Mouse (Mus musculus): ENCODE measurements around the gene Irf8. TPM values are rescaled to one million over a fixed set of nuclear protein-coding genes. Genes with fewer than 3 reads are reported as not detected.
"Not testable (repeated sequence)": the region's sequence is repeated elsewhere in the genome, so short reads cannot be mapped to it uniquely, and the experiment has no call there.

The Irf8 gene
- polyA plus RNA-seq, 1 experiment from 2014 or later = 19.1 TPM

GRCm38 (mm10) chr8:120709176-120709575 lies 27.0 kb upstream of the Irf8 start:
- Histone ChIP-seq H3K9me3 (ENCODE audit: control insufficient read depth, low read length) (no peaks in the 10 kb centered on the region), H3K4me2 (ENCODE audit: low read depth, low read length) (no peak overlapping the region), H3K9ac (ENCODE audit: low read length) (no peak overlapping the region), H3K27me3 (ENCODE audit: control insufficient read depth, insufficient read depth, low read depth, low read length) (no peaks in the 10 kb centered on the region), H3K4me3 (ENCODE audit: low read length) (no peak overlapping the region), H3K27ac (ENCODE audit: low read length) (no peak overlapping the region), H3K36me3 (ENCODE audit: control insufficient read depth, insufficient read depth, low read length) (no peaks in the 10 kb centered on the region), H3K4me1 (replicated peaks; ENCODE audit: control insufficient read depth, insufficient read depth, low read length) (no peaks in the 10 kb centered on the region)
- WGBS = 59% methylated on average over 10 of the region's 10 CpGs
- no peak for ATAC-seq (ENCODE audit: low read depth)

- no peak overlapping the region for H3K4me2 ChIP-seq (ENCODE audit: low read depth, low read length)
- 67% methylated on average over 6 of the region's 6 CpGs for WGBS
- peaks cover 2% of the 10 kb centered on the region; the same call in 1 of the 2 replicates for H3K27me3 ChIP-seq (ENCODE audit: control insufficient read depth, insufficient read depth, low read depth, low read length)
- no peaks in the 10 kb centered on the region for H3K4me1 ChIP-seq (replicated peaks; ENCODE audit: control insufficient read depth, insufficient read depth, low read length)
- H3K27ac ChIP-seq (ENCODE audit: low read length) = no peak overlapping the region
- no peaks in the 10 kb centered on the region for H3K36me3 ChIP-seq (ENCODE audit: control insufficient read depth, insufficient read depth, low read length)
- H3K9ac ChIP-seq (ENCODE audit: low read length) = no peak overlapping the region
- H3K4me3 ChIP-seq (ENCODE audit: low read length) = no peak overlapping the region
- no peak for ATAC-seq (ENCODE audit: low read depth)
- H3K9me3 ChIP-seq (ENCODE audit: control insufficient read depth, low read length) = no peaks in the 10 kb centered on the region
These were observed 21.0 kb upstream of the Irf8 start for GRCm38 (mm10) chr8:120715200-120715599.

GRCm38 (mm10) chr8:120715996-120716680 lies 20.0 kb upstream of the Irf8 start:
- Histone ChIP-seq H3K4me3 (ENCODE audit: low read length) (no peak overlapping the region), H3K9ac (ENCODE audit: low read length) (no peak overlapping the region), H3K4me2 (ENCODE audit: low read depth, low read length) (no peak overlapping the region), H3K36me3 (ENCODE audit: control insufficient read depth, insufficient read depth, low read length) (no peaks in the 10 kb centered on the region), H3K27me3 (ENCODE audit: control insufficient read depth, insufficient read depth, low read depth, low read length) (peaks cover 2% of the 10 kb centered on the region; the same call in 1 of the 2 replicates), H3K27ac (ENCODE audit: low read length) (no peak overlapping the region), H3K4me1 (replicated peaks; ENCODE audit: control insufficient read depth, insufficient read depth, low read length) (no peaks in the 10 kb centered on the region), H3K9me3 (ENCODE audit: control insufficient read depth, low read length) (no peaks in the 10 kb centered on the region)
- no peak; the same call in 1 of the 2 replicates for ATAC-seq (ENCODE audit: low read depth)
- WGBS = 65% methylated on average over 15 of the region's 15 CpGs

GRCm38 (mm10) chr8:120719586-120720236 lies 16.4 kb upstream of the Irf8 start:
- 57% methylated on average over 19 of the region's 19 CpGs for WGBS
- ATAC-seq (ENCODE audit: low read depth) = no peak
- no peaks in the 10 kb centered on the region for H3K9me3 ChIP-seq (ENCODE audit: control insufficient read depth, low read length)
- no peaks in the 10 kb centered on the region for H3K36me3 ChIP-seq (ENCODE audit: control insufficient read depth, insufficient read depth, low read length)
- H3K27me3 ChIP-seq (ENCODE audit: control insufficient read depth, insufficient read depth, low read depth, low read length) = peaks cover 2% of the 10 kb centered on the region; the same call in 1 of the 2 replicates
- H3K9ac ChIP-seq (ENCODE audit: low read length) = no peak overlapping the region
- no peak overlapping the region for H3K4me3 ChIP-seq (ENCODE audit: low read length)
- H3K4me2 ChIP-seq (ENCODE audit: low read depth, low read length) = no peak overlapping the region
- H3K27ac ChIP-seq (ENCODE audit: low read length) = no peak overlapping the region
- H3K4me1 ChIP-seq (replicated peaks; ENCODE audit: control insufficient read depth, insufficient read depth, low read length) = no peaks in the 10 kb centered on the region

- no peak for ATAC-seq (ENCODE audit: low read depth)
- Histone ChIP-seq H3K9me3 (ENCODE audit: control insufficient read depth, low read length) (no peaks in the 10 kb centered on the region), H3K27ac (ENCODE audit: low read length) (no peak overlapping the region), H3K4me3 (ENCODE audit: low read length) (no peak overlapping the region), H3K4me2 (ENCODE audit: low read depth, low read length) (no peak overlapping the region), H3K36me3 (ENCODE audit: control insufficient read depth, insufficient read depth, low read length) (no peaks in the 10 kb centered on the region), H3K4me1 (replicated peaks; ENCODE audit: control insufficient read depth, insufficient read depth, low read length) (peaks cover 2% of the 10 kb centered on the region; the same call in 1 of the 2 replicates), H3K9ac (ENCODE audit: low read length) (no peak overlapping the region), H3K27me3 (ENCODE audit: control insufficient read depth, insufficient read depth, low read depth, low read length) (no peaks in the 10 kb centered on the region)
- 65% methylated on average over 6 of the region's 6 CpGs for WGBS
These were observed 13.1 kb upstream of the Irf8 start for GRCm38 (mm10) chr8:120723025-120723424.

- H3K27ac ChIP-seq (ENCODE audit: low read length); H3K4me1 ChIP-seq (replicated peaks; ENCODE audit: control insufficient read depth, insufficient read depth, low read length); H3K36me3 ChIP-seq (ENCODE audit: control insufficient read depth, insufficient read depth, low read length); H3K4me2 ChIP-seq (ENCODE audit: low read depth, low read length); H3K9me3 ChIP-seq (ENCODE audit: control insufficient read depth, low read length); H3K9ac ChIP-seq (ENCODE audit: low read length); H3K4me3 ChIP-seq (ENCODE audit: low read length); ATAC-seq (ENCODE audit: low read depth); H3K27me3 ChIP-seq (ENCODE audit: control insufficient read depth, insufficient read depth, low read depth, low read length): not testable (repeated sequence)
- WGBS = 79% methylated on average over 2 of the region's 4 CpGs
These were observed 12.1 kb upstream of the Irf8 start for GRCm38 (mm10) chr8:120724096-120724495.

- WGBS = 46% methylated on average over 17 of the region's 17 CpGs
- Histone ChIP-seq H3K36me3 (ENCODE audit: control insufficient read depth, insufficient read depth, low read length) (no peaks in the 10 kb centered on the region), H3K4me1 (replicated peaks; ENCODE audit: control insufficient read depth, insufficient read depth, low read length) (peaks cover 2% of the 10 kb centered on the region; the same call in 1 of the 2 replicates), H3K27ac (ENCODE audit: low read length) (no peak overlapping the region), H3K9ac (ENCODE audit: low read length) (no peak overlapping the region), H3K9me3 (ENCODE audit: control insufficient read depth, low read length) (no peaks in the 10 kb centered on the region), H3K27me3 (ENCODE audit: control insufficient read depth, insufficient read depth, low read depth, low read length) (no peaks in the 10 kb centered on the region), H3K4me3 (ENCODE audit: low read length) (no peak overlapping the region), H3K4me2 (ENCODE audit: low read depth, low read length) (no peak overlapping the region)
- ATAC-seq (ENCODE audit: low read depth) = no peak
These were observed 11.2 kb upstream of the Irf8 start for GRCm38 (mm10) chr8:120724816-120725575.

GRCm38 (mm10) chr8:120725576-120725950 lies 10.6 kb upstream of the Irf8 start:
- H3K4me3 ChIP-seq (ENCODE audit: low read length) = no peak overlapping the region
- peaks cover 2% of the 10 kb centered on the region; the same call in 1 of the 2 replicates for H3K4me1 ChIP-seq (replicated peaks; ENCODE audit: control insufficient read depth, insufficient read depth, low read length)
- no peak overlapping the region for H3K4me2 ChIP-seq (ENCODE audit: low read depth, low read length)
- no peaks in the 10 kb centered on the region for H3K36me3 ChIP-seq (ENCODE audit: control insufficient read depth, insufficient read depth, low read length)
- no peaks in the 10 kb centered on the region for H3K9me3 ChIP-seq (ENCODE audit: control insufficient read depth, low read length)
- no peaks in the 10 kb centered on the region for H3K27me3 ChIP-seq (ENCODE audit: control insufficient read depth, insufficient read depth, low read depth, low read length)
- 61% methylated on average over 5 of the region's 5 CpGs for WGBS
- no peak overlapping the region for H3K9ac ChIP-seq (ENCODE audit: low read length)
- no peak for ATAC-seq (ENCODE audit: low read depth)
- no peak overlapping the region for H3K27ac ChIP-seq (ENCODE audit: low read length)

GRCm38 (mm10) chr8:120726051-120726450 lies 10.1 kb upstream of the Irf8 start:
- Histone ChIP-seq H3K9ac (ENCODE audit: low read length) (no peak overlapping the region), H3K27ac (ENCODE audit: low read length) (no peak overlapping the region), H3K27me3 (ENCODE audit: control insufficient read depth, insufficient read depth, low read depth, low read length) (no peaks in the 10 kb centered on the region), H3K4me3 (ENCODE audit: low read length) (no peak overlapping the region), H3K36me3 (ENCODE audit: control insufficient read depth, insufficient read depth, low read length) (no peaks in the 10 kb centered on the region), H3K4me2 (ENCODE audit: low read depth, low read length) (no peak overlapping the region), H3K9me3 (ENCODE audit: control insufficient read depth, low read length) (no peaks in the 10 kb centered on the region), H3K4me1 (replicated peaks; ENCODE audit: control insufficient read depth, insufficient read depth, low read length) (peaks cover 2% of the 10 kb centered on the region; the same call in 1 of the 2 replicates)
- WGBS = 45% methylated on average over 5 of the region's 5 CpGs
- ATAC-seq (ENCODE audit: low read depth) = no peak

Data from lung, embryonic 16.5 days (tissue).